Mouse (Mus musculus) ovary, postnatal 36 days (tissue): ENCODE results near the gene Eif4b.

Source experiments
- DNase-seq: peaks from one replicate; pipeline ENCODE4 v3.0.0; 2022; ENCODE audit warnings: low spot score, mixed read lengths

Eif4b gene

DNA sequence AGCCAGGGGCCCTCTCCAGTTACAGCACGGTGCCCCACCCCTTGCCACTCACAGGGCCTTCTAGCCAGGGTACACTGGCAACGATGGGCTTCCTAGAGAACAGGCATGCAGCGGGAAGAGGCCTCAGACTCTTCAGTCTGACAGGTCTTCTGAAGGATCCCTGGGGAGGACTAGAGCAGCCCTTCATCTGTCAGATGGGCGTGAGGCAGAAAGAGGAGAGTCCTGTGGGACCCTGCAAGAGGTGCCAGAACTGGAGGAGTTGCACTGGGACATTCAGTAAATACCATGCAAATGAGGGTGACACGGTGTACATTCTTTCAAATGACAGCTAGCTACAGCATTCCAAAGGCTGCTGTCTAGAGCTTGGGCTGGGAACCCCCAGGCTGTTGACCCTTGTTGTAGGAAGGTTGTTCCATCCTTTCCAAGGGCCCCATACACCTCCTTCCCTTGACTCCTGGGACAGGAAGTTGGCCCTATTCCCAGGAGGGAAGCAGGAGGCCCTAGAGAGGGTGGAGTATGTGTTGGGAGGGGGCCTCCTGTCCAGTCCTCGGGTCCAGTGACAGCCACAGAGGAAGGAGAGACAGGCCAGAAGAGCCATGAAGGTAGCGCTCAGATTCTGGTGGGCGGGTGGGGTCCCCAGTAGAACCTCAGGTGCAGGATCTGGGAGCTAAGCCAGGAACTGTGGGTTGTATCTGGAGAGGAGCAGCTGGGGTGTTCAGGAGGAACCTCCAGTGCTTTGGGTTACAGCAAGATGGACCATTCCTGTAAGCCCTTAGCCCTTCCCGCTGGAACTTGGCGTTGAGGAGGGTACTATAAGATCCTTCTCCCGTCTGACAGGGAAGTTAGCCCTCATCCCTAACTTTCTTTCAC lies 28.3 kb downstream of the Eif4b start:
- no peak for DNase-seq

DNA sequence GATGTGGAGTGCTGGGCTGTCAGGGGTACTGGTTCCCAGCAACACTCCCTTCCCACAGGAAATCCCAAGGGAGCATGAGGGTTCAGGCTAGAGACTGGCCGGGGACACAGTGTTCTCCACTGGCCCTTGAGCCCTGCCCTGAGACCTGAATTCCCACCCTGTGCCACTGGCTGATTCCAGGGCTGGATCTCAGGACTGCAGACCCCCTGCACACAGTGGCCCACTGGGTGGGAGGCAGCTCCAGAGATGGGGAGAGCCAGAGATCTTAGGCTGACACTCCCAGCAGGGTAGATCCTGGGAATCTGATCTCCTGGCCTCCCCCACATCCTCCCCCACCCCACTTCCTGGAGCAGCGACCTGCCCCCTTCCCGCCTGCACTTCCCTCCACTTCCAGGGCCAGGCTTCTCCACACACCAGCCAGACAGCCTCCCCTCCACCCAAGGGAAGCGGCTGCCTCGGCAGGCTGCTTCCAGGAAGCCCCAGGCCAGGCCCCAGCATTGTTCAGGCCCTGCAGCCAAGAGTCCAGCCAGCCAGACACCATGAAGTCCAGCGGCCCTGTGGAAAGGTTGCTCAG lies 29.1 kb downstream of the Eif4b start:
- DNase-seq = peak; percentile 60

DNA sequence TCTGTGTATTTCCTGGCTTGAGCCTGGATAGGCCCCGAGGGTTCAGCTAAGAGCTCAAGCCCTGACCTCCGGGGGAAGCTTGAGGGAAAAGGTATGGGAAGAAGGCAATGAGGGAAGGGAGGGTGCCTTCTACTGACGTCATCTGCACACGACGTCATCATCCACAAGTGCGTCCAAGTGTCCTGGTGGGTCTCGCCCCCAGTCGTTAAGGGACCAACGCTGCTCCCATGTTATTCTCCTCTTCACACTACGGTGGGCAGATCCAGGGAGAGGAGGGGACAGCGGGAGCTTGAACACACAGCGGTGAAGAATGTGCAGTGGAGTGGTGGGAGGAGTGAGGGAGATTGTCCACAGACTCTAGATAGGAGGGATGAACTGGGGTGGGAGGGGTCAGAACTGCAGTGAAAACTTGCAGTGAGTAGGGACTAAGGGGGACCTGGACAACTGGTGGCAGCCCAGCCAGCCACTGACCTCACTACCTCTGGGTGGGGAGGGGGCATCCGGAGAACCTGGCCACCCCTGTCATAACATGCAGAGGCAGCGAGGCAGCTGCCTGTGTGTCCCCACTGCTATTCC lies 29.9 kb downstream of the Eif4b start:
- no peak for DNase-seq

DNA sequence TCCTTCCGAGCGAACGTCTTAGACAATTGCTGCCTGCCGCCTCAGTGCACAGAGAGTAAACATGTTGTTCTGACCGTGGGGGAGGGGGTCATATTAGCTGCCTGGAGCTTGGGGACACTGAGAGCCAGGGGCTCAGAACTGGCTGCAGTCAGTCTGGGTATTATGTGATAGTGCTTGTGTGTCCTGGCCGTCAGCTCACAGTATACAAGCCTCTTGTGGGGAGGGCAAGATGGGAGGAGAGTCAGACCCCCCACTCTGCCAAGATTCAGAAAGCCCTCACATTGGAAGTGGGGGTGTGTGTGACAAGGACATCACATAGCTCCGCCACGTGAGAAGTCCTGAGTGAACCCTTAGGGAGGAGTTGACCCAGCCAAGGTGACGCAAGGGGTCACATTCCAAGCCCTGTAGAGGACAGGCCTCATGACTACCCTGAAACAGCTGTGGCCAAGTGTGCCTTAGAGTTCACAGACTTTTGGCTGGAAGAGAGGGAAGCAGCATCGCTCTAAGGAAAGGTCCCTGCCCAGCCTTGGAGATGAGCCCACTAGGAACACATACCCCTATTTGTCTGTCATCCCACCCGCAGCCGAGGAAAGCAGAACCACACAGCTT lies 30.5 kb downstream of the Eif4b start:
- DNase-seq = peak; percentile 62

DNA sequence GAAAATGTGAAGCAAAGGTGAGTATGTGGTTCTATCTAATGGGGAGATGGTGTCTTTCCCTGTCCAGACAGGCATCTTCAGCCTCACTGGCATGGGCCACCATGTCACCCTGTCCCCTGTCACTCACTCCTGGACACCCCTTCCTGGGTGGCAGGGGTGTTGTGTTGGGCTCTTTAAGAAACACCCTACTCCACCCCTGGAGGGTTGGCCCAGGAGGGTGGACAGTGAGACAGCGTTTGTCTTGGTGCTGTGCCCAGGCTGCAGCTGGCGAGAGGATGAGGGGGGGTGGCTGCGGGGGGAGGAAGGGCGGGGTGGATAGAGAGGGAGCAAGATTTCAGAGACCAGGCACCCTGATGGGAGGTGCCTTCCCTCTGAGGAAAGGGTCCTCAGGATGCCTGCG lies 31.8 kb downstream of the Eif4b start:
- peak; percentile 71 for DNase-seq

DNA sequence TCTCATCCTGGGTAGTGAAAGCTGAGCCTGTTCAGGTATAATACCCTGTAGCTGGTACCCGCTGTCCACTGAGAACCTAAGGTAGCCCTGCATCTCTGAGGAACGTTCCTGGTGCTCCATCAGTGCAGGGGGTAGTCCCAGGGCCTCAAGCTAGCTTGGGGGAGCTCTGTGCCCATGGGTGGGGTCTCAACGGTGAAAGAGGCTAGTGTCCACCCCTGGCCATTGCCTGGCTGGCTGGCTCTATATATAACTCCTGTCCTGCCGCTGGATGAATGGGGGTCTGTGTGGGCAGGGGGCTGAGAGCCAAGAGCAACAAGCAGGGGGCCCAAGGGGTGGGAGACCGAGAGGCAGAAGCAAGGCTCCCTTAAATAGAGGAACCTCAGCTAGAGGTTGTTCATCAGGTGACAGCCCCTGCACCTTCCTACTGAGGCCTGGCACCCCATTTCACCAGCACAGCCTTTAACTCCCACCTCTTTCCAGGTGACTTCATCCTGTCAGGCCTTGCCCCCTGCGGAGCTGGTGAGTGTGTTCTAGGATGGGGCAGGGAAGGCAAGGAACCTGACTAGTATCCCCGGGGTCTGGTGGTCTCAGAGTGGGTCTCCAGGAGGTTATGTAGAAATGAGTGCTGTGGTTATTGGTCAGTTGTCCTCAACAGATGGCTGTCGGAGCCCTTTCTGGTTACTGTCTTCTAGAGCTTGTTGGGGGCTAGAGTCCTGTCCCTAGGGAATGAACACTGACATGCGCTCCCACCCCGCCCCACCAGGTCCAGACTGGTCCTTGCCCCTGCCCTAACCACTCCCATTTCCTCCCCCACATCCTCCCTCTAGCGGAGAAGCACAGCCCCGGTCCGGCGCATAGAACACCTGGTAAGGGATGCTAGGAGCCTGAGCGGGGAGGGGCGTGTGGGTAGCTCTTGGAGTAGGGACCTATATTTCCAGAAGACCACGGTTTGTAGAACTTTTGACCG lies 32.5 kb downstream of the Eif4b start:
- no peak for DNase-seq

DNA sequence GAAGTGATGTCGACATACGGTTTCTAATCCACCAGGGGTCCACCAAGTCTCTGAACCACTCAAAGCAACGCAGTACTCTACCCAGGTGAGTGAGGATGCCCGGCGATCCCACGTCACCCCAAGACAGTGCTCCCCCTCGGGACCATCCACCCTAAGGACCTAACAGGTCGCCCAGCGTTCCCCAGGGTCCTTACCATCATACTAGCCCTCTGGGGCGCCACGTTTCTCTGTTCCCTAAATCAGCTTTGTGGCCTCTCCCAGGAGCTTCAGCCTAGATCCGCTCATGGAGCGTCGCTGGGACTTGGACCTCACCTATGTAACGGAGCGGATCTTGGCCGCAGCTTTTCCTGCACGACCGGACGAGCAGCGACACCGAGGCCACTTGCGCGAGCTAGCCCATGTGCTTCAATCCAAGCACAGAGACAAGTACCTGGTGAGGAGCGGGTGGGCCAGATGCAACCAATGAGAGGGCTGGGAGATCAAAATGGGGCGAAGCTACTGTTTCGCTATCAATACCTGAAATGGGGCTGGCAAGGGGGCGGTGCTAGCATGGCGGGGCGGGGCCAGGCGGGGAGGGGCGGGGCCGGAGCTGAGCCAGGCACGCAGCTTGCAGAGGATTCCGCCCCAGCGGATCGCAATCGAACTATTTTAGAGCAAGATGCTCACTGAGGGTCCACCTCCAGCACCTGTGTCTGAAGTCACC lies 33.3 kb downstream of the Eif4b start:
- DNase-seq = no peak

DNA sequence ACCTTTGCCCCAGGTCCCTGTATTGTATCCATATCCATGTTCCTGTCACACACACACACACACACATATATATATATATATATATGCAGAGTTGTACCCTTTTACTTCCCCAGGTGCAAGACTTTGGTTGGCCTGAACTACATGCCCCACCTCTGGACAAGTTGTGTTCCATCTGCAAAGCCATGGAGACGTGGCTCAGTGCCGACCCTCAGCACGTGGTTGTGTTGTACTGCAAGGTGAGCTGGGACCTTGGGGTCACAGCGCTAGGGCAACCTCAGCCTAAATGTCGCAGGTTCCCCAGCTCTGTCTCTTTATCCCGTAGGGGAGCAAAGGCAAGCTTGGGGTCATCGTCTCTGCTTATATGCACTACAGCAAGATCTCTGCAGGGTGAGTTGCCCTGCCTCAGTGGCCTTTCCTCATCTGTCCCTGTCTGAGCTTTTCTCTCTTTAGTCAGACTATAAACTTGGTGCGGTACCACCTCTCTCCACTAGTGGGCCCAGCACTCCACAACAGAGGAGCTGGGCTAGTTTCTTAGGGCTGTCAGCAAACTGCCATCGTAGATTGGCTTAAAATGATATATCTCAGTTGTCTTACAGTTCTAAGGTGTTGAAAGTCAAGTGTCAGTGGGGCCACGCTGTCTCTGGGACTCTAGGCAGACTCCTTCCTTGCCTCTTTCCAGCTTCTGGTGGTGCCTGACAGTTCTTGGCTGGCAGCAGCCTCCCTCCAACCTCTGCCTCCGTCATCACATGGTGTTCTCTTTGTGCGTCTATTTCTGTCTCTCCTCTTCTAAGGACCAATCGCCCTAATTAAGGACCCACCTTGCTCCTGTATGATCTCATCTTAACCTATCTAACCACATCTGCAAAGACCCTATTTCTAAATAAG lies 34.4 kb downstream of the Eif4b start:
- peak; percentile 58 for DNase-seq

DNA sequence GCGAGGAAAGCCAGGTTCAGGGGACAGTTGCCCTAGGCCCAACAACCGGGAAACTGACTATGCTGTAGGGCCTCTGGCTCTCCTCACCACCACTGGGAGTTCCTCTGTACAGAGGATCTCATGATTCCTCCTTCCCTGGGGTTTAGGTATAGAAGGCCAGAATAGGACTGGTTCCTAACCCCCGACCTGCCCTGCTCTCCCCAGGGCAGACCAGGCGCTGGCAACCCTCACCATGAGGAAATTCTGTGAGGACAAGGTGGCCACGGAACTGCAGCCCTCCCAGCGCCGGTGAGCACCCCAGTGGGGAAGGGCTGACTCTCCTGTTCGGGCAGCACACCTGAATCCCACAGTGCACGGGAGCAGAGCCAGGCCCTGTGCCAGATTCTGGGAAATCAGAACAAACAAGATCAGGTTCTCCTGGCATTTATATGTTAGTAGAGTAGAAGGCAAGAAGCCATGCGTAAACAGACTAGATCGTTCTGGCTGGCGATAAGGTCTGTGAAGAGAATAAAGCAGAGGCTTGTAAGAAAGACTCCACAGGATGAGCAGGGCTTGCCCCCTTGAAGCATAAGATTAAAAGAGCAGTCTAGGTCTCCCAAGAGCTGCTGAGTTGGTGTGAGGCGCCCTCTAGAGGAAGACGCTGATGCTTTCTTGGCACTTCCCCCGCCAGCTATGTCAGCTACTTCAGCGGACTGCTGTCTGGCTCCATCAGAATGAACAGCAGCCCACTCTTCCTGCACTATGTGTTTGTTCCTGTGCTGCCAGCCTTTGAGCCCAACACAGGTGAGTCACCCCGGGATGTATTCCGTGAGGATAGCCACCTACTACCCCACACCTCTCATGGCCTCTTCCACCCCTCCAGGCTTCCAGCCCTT lies 35.3 kb downstream of the Eif4b start:
- DNase-seq = peak; percentile 74

DNA sequence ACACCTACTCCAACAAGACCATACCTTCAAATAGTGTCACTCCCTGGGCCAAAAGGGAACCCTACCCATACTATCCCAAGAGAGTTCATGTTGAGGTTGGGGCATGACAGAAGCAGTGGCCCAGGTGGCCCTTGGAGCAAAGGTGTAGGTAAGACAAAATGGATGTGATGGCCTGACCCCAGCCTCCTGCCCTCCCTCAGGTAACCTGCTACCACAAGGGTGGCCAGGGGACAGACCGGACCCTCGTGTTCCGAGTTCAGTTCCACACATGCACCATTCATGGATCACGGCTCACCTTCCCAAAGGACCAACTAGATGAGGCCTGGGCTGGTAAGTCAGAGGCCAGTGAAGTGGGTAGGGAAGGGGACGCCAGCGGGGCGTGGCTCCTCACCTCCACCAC lies 36.7 kb downstream of the Eif4b start:
- no peak for DNase-seq

DNA sequence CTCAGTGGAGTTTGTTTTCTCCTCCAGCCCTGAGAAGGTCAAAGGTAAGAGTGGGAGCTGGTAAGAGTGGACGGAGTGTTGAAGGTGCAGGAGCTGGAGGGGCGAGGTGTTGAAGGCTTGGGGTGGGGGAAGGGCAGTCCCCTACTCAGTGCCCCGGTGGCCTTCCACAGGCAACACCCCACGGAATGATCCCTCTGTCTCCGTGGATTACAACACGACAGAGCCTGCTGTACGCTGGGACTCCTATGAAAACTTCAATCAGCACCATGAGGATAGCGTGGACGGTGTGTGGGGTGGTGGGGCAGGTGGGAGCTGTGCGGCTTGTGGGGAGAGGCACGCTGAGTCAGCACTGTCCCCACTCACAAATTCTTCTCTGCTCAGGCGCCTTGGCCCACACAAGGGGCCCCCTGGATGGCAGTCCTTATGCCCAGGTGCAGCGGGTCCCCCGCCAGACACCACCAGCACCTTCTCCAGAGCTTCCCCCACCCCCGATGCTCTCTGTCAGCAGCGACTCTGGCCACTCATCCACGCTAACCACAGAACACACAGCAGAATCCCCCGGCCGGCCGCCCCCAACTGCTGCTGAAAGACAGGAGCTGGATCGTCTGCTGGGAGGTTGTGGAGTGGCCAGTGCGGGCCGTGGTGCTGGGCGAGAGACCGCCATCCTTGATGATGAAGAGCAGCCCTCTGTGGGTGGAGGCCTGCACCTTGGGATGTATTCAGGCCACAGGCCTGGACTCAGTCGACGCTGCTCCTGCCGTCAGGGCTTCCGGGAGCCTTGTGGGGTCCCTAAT lies 37.3 kb downstream of the Eif4b start:
- no peak for DNase-seq

DNA sequence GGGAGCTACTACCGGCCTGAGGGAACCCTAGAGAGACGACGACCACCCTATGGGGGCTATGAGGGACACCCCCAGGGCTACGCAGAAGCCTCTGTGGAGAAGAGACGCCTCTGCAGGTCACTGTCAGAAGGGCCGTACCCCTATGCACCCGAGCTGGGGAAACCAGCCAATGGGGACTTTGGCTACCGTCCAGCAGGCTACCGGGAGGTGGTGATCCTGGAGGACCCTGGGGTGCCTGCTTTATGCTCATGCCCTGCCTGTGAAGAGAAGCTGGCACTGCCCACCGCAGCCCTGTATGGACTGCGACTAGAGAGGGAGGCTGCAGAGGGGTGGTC lies 37.9 kb downstream of the Eif4b start:
- DNase-seq = no peak

DNA sequence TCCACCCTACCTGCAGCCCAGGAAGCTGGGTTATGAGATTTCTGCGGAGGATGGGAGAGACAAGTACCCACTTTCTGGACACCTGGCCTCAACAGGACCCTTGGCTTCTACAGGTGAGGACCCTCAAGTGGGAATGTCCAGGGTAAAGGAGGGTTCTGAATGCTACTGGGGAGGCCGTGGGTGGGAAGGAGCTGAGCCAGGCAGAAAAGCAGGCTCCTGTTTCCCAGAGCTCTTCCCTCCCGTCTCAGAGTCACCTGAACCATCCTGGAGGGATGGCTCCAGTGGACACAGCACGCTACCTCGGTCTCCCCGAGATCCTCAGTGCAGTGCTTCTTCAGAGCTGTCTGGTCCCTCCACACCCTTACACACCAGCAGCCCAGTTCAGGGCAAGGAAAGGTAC lies 38.6 kb downstream of the Eif4b start:
- DNase-seq = no peak

DNA sequence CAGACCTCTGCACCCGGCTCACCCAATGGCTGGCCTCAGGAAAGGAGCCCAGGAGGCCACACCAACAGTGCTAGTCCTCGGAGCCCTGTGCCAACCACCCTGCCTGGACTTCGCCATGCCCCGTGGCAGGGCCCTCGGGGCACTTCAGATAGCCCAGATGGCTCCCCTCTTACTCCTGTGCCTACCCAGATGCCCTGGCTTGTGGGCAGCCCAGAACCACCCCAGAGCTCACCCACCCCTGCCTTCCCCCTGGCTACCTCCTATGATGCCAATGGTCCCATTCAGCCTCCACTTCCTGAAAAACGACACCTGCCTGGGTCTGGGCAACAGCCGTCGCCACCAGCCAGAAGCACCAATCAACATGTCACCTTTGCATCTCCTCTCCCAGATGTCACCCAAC lies 39.3 kb downstream of the Eif4b start:
- DNase-seq = no peak

DNA sequence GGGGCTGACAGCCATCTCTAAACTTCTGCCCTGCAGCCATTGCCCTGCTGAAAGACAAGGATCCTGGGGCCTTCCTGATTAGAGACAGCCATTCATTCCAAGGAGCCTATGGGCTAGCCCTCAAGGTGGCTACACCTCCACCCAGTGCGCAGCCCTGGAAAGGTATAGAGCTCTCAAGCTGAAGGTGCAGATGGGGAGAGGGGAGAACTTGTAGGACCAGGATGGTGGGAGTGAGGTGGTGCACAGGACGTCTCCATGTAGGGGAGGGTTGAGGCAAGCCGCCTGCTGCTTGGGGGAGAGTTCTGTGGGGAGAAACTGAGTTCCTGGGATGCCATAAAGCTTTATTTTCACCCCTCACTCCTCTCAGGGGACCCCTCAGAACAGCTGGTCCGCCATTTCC lies 40.1 kb downstream of the Eif4b start:
- DNase-seq = no peak

DNA sequence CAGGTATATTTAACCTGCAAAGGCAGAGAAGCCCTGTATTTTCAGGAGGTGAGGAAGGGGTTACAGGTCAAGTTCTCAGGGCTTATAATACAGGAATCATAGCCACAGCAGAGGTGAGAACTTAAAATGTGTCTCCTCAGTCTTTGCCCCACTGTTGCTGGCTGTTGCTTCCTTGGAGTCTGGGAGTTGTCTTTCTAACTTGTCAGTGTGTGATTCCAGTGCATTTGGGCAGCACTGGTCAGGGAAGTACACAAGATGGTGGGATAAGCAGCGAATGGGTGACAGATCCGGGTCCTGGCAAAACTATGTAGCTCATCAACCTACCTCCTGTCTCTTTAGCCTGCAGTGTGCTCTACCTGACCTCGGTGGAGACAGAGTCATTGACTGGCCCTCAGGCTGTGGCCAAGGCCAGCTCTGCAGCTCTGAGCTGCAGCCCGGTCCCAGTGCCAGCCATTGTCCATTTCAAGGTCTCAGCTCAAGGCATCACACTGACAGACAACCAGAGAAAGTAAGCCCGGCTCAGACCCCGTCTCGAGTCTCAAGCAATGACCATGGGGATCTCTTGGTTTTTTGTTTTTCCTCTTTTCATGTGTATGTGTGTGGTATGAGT lies 41.2 kb downstream of the Eif4b start:
- DNase-seq = peak; percentile 48

DNA sequence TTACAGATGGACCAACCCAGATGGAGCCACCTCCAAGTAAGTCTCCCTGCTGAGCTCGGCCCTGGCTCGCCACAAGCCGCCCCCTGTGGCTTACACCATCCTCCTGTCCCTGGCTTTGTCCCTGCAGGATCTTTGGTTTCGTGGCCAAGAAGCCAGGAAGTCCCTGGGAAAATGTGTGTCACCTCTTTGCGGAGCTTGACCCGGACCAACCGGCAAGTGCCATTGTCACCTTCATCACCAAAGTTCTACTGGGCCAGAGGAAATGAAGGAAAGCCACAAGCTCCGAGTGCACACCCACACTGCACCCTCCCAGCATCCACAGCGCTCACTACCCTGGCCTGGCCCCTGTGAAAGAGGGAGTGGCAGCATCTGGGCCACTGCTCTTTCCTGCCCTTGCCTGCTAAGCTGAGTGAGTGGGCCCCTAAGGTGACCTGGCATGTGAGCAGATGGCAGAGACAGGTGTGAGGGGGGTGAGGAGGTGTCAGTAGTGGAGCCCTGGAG lies 42.2 kb downstream of the Eif4b start:
- no peak for DNase-seq
